Mouse (Mus musculus) hindbrain, embryonic 11.5 days (tissue): ENCODE data around the gene Defb22. TPM values are rescaled to one million over a fixed set of nuclear protein-coding genes. Genes with fewer than 3 reads are reported as not detected.

Experiments
- ATAC-seq: fragments of 200-750 bp; cut with Nextera tagmentation; 2 replicates; pipeline ENCODE4 v1.8.0; 2017; ENCODE audit warnings: mild to moderate bottlenecking, moderate TSS enrichment, moderate library complexity; ENCODE audit not compliant: low FRiP score
- DNase-seq: peaks from one replicate; pipeline ENCODE4 v3.0.0-alpha.2; 2015; ENCODE audit warnings: low spot score
- H3K27ac ChIP-seq: fragments of 300-500 bp; sonication (generic); 2 replicates; pipeline ENCODE4 v1.5.1; 2014; ENCODE audit warnings: mild to moderate bottlenecking, low read depth, low read length
- H3K27me3 ChIP-seq: fragments of 300-500 bp; sonication (generic); 2 replicates; pipeline ENCODE4 v1.6.1; 2014; ENCODE audit warnings: mild to moderate bottlenecking, low read length, moderate library complexity, mixed read lengths; ENCODE audit not compliant: control insufficient read depth, insufficient read depth
- H3K36me3 ChIP-seq: fragments of 300-500 bp; sonication (generic); 2 replicates; pipeline ENCODE4 v1.6.1; 2014; ENCODE audit warnings: mild to moderate bottlenecking, low read length, moderate library complexity, mixed read lengths; ENCODE audit not compliant: control insufficient read depth, insufficient read depth
- H3K4me1 ChIP-seq: fragments of 300-500 bp; sonication (generic); replicated peaks from 2 replicates; pipeline ENCODE4 v1.6.1; 2014; ENCODE audit warnings: low read length, mixed read lengths; ENCODE audit not compliant: control insufficient read depth, insufficient read depth
- H3K4me2 ChIP-seq: fragments of 300-500 bp; sonication (generic); replicated peaks from 2 replicates; pipeline ENCODE4 v1.6.1; 2014; ENCODE audit warnings: mild to moderate bottlenecking, low read depth, low read length
- H3K4me3 ChIP-seq: fragments of 300-500 bp; sonication (generic); 2 replicates; pipeline ENCODE4 v1.5.1; 2014; ENCODE audit warnings: low read depth, low read length
- H3K9ac ChIP-seq: fragments of 300-500 bp; sonication (generic); 2 replicates; pipeline ENCODE4 v1.6.1; 2014; ENCODE audit warnings: low read depth, low read length
- H3K9me3 ChIP-seq: fragments of 300-500 bp; sonication (generic); 2 replicates; pipeline ENCODE4 v1.6.1; 2016; ENCODE audit warnings: low read length; ENCODE audit not compliant: control insufficient read depth
- WGBS: fragments of 180-500 bp; shearing (Covaris S2); extraction: QIAGEN DNeasy Blood & Tissue Kit; methylation state at CpG from one replicate; pipeline ENCODE4 v1.1.7; 2014; 5-methylcytosine and 5-hydroxymethylcytosine counted together
- polyA plus RNA-seq: library from polyadenylated mRNA; unstranded; fragments of >200 nt; fragmentation: Nextera tagmentation; extraction: Ambion mirVana; gene quantifications from 2 replicates; pipeline ENCODE4 v1.2.1, GENCODE M21; 2014

Defb22 gene
- polyA plus RNA-seq: not detected in 2 replicates

DNA sequence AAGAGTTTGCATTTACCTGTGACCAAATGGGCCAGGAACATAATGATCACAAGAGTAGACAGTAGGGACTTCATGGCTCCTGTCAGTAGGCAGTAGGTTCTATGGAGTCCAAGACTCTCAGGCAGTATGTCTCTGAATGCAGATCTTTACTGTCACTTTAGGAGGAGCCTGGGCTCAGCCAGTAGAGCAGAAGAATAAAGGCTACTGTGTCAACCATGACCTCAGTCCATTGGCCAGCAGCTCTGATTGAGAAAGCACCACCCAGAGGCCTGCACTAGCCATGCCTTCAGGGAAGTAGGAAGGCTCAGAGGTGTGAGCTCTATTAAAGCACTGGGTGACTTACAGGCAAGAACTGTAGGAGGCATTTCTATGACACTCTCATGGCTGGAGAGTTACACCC, at the start of gene Defb22:
Gene Defb22 (minus strand): TSS at position 101 of the 400 bp plus-strand sequence.
- Histone ChIP-seq H3K9ac (no peak within 1 kb of the TSS), H3K36me3 (no peaks in the 10 kb centered on the region), H3K9me3 (no peaks in the 10 kb centered on the region), H3K4me1 (no peaks in the 10 kb centered on the region), H3K27me3 (no peaks in the 10 kb centered on the region), H3K27ac (no peak within 1 kb of the TSS), H3K4me2 (no peak within 1 kb of the TSS), H3K4me3 (no peak within 1 kb of the TSS)
- no peak for ATAC-seq
- DNase-seq: no peak

DNA sequence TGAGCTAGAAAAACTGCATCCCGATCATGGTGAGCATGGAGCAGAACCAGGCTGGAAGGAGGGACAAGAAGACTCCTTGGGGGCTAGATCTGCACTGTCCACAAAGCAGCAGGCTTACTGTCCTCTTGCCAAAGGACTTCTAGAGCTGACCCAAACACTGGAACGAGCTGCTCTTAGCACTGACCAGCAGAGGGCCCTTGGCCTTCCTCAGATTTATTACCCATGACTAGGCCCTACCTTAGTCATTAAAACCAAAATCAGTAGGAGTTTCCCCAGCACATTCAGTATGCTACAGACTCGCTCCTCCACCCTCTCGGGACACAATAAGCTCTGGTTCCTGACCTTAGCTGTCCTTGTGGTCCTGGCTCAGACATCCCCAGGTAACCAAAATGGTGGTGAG, 28.0 kb upstream of the Defb22 start, which contains the start of gene Defb28:
Gene Defb28 (plus strand): TSS at position 275 of the 400 bp plus-strand sequence.
- Histone ChIP-seq H3K4me3 (no peak within 1 kb of the TSS), H3K27ac (no peak within 1 kb of the TSS), H3K4me2 (no peak within 1 kb of the TSS), H3K4me1 (no peaks in the 10 kb centered on the region), H3K9ac (no peak within 1 kb of the TSS), H3K36me3 (no peaks in the 10 kb centered on the region), H3K27me3 (no peaks in the 10 kb centered on the region), H3K9me3 (no peaks in the 10 kb centered on the region)
- ATAC-seq: no peak
- 77% methylated on average over 4 of the region's 4 CpGs for WGBS
- DNase-seq: no peak

DNA sequence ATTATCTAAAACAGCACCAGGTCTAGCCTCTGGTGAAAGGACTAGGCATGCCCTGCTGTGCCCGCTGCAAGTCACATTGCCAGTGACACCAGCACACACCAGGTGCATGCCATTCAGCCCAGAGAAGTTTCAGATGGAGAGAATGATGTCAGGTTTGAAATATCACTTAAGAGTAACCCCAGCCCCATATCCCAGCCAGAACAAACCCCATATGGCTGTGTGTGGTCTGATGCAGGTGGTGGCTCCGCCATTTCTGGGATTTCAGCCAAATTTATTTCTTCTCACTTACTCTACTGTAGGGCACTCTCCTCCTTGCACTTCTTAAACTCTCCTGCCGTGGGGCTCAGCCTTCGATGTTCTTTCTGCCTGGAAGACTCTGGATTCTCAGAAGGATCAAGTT, 26.1 kb upstream of the Defb22 start:
- no peak overlapping the region for H3K27ac ChIP-seq
- WGBS: 84% methylated on average over 4 of the region's 4 CpGs
- H3K36me3 ChIP-seq: no peaks in the 10 kb centered on the region
- no peaks in the 10 kb centered on the region for H3K4me1 ChIP-seq
- H3K4me3 ChIP-seq: no peak overlapping the region
- ATAC-seq (no peak), DNase-seq (no peak)
- no peaks in the 10 kb centered on the region for H3K9me3 ChIP-seq
- no peaks in the 10 kb centered on the region for H3K27me3 ChIP-seq
- no peak overlapping the region for H3K9ac ChIP-seq
- no peak overlapping the region for H3K4me2 ChIP-seq

DNA sequence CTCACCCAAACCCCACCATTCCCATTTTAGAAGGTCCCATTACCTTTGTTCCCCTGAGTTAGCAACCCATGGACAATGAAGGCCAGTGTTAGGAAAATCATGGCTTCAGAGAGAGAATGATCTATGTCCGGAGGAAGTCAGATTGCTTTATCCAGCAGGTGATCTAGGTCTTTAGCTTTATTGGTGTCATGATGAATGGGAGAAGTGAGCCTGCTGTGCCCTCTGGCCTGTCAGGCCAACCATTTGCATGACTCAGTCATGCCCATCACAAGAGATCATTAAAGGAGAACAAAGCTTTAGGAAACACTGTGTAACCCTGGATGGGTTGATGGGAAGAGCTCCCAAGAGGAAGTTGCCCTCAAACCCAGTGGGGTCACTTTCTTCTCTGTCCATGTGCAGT, 21.7 kb upstream of the Defb22 start, which contains the start of gene Defb26:
Gene Defb26 (minus strand): TSS at position 101 of the 400 bp plus-strand sequence.
- Histone ChIP-seq H3K27ac (no peak within 1 kb of the TSS), H3K9ac (no peak within 1 kb of the TSS), H3K9me3 (no peaks in the 10 kb centered on the region), H3K4me3 (no peak within 1 kb of the TSS), H3K4me2 (no peak within 1 kb of the TSS), H3K27me3 (no peaks in the 10 kb centered on the region), H3K36me3 (no peaks in the 10 kb centered on the region), H3K4me1 (no peaks in the 10 kb centered on the region)
- WGBS: 50% methylated on average over 1 of the region's 1 CpGs
- no peak for ATAC-seq
- no peak for DNase-seq

DNA sequence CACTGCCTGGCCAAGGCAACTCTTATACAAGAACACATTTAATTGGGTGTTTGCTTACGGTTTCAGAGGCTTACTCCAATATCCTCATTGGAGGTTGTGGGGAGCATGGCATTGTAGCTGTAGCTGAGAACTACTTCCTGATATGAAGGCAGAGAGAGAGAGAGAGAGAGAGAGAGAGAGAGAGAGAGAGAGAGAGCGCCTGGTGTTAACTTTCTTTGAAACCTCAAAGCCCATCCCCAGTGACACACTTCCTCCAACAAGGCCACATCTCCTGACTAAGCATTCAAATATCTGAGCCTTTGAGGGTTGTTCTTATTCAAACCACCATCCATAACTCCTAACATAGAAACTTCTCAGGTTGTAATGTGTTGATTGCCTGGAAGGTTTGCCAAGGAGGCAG, 14.0 kb upstream of the Defb22 start:
- no peak overlapping the region for H3K27ac ChIP-seq
- 89% methylated on average over 2 of the region's 2 CpGs for WGBS
- no peak overlapping the region for H3K4me3 ChIP-seq
- DNase-seq: no peak
- no peaks in the 10 kb centered on the region for H3K4me1 ChIP-seq
- no peaks in the 10 kb centered on the region for H3K27me3 ChIP-seq
- no peaks in the 10 kb centered on the region for H3K36me3 ChIP-seq
- no peak overlapping the region for H3K9ac ChIP-seq
- no peak overlapping the region for H3K4me2 ChIP-seq
- H3K9me3 ChIP-seq: no peaks in the 10 kb centered on the region
- no peak for ATAC-seq

DNA sequence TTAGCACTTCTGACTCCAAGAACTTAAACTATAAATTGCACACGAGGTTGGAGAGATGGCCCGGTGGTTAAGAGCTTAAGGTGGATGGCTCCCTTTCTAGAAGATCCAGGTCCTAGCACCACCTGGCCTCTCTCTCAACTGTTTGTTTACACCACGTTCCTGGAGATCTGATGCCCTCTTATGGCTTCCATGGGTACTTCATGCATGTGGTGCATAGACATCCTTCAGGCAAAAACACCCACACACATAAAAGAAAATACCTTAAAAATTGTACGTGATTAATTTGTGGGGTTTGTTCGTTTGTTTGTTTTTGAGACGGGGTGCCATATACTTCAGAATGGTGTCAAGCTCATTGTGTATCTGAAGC, 10.9 kb upstream of the Defb22 start:
- Histone ChIP-seq H3K9ac (no peak overlapping the region), H3K36me3 (no peaks in the 10 kb centered on the region), H3K27me3 (no peaks in the 10 kb centered on the region), H3K9me3 (no peaks in the 10 kb centered on the region), H3K4me3 (no peak overlapping the region), H3K4me2 (no peak overlapping the region), H3K4me1 (no peaks in the 10 kb centered on the region), H3K27ac (no peak overlapping the region)
- WGBS: 82% methylated on average over 6 of the region's 6 CpGs
- no peak for ATAC-seq
- DNase-seq: no peak

DNA sequence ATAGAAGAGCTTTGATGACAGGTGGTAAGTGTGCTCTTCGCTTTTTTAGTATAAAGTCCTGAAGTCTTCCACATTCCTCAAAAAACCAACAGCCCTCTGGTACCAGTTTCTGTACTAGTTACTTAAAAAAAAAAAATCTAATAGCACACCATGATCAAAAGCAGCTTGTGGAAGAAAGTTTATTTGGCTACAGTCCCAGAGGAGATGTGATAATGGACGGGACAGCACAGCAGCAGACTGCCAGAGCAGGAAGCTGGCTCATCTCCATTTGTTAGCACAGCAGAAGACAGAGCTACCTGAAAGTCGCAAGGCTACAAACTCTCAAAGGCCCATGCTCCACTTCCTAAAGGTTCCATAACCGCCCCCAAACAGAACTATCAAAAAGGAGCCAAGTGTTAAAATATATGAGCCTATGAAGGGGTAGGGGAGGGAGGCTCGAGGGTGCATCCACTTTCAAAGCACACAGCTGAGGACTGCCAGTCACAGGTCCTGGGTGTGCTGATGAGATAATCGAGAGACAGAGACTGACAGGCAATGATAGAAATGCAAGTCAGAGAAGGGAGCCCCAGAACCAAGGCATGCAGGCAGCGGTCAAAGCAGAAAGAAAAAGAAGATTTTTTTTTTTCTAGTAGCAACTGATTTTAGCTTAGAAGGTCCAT, 10.4 kb upstream of the Defb22 start:
- no peaks in the 10 kb centered on the region for H3K36me3 ChIP-seq
- ATAC-seq (no peak), DNase-seq (no peak)
- H3K9me3 ChIP-seq: no peaks in the 10 kb centered on the region
- no peak overlapping the region for H3K4me2 ChIP-seq
- no peak overlapping the region for H3K27ac ChIP-seq
- H3K4me1 ChIP-seq: no peaks in the 10 kb centered on the region
- no peak overlapping the region for H3K9ac ChIP-seq
- H3K4me3 ChIP-seq: no peak overlapping the region
- no peaks in the 10 kb centered on the region for H3K27me3 ChIP-seq
- 82% methylated on average over 7 of the region's 7 CpGs for WGBS

DNA sequence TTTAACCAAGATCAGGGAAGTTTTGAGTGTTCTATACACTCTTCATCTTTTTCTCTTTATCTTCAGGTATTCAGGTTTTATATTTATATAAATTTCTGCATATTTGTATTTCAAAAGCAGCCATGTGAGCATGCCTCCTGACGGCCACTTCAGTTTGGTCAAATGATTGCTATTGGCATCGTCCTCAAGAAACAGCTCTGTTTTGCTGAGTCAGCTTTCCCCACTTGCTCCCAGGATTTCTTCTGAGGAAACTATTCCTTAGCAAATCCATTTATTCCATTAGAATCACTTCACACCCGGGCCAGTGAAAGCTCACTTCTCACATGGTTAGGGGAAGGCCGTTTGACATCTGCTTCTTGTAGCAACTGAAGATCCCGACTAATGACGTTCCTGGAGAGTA, 8.1 kb upstream of the Defb22 start:
- WGBS: 84% methylated on average over 6 of the region's 6 CpGs
- Histone ChIP-seq H3K36me3 (no peaks in the 10 kb centered on the region), H3K4me1 (no peaks in the 10 kb centered on the region), H3K4me3 (no peak overlapping the region), H3K9me3 (no peaks in the 10 kb centered on the region), H3K27ac (no peak overlapping the region), H3K4me2 (no peak overlapping the region), H3K27me3 (no peaks in the 10 kb centered on the region), H3K9ac (no peak overlapping the region)
- no peak for ATAC-seq
- DNase-seq: no peak

DNA sequence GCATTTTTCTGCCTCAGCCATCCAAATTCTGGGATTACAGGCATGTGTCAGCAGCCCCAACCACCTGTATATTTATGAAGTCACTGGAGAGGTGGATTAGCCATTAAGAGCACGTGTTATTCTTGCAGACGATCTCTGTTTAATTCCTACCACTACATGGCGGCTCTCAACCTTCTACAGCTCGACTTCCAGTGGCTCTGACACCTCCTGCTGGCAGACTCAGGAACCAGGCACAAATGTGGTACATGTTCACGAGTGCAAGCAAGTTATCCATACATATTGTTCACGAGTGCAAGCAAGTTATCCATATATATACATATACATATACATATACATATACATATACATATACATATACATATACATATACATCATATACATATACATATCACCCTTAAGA, 3.2 kb upstream of the Defb22 start:
- Histone ChIP-seq H3K4me1 (no peaks in the 10 kb centered on the region), H3K4me2 (no peak overlapping the region), H3K27me3 (no peaks in the 10 kb centered on the region), H3K9ac (no peak overlapping the region), H3K9me3 (no peaks in the 10 kb centered on the region), H3K36me3 (no peaks in the 10 kb centered on the region), H3K27ac (no peak overlapping the region), H3K4me3 (no peak overlapping the region)
- ATAC-seq (no peak), DNase-seq (no peak)
- WGBS: 77% methylated on average over 6 of the region's 6 CpGs
